Mouse (Mus musculus): ENCODE measurements at regions not wholly inside any gene's neighbourhood (a gene's known extent, or its start where the extent isn't known, plus 50 kb on each side); places are given as distances from the start of the nearest gene placed in this dataset.
"Not testable (repeated sequence)": the region's sequence is repeated elsewhere in the genome, so short reads cannot be mapped to it uniquely, and the experiment has no call there.

- not testable (repeated sequence) for H3K4me1 ChIP-seq (replicated peaks); DNase-seq (ENCODE audit: low spot score); H3K9me3 ChIP-seq; H3K27ac ChIP-seq; H3K36me3 ChIP-seq; H3K27me3 ChIP-seq (ENCODE audit: insufficient read depth, poor library complexity, severe bottlenecking); H3K4me3 ChIP-seq
These were observed 280.2 kb upstream of the B3galt2 start for GRCm38 (mm10) chr1:143360256-143360655.

- no peak overlapping the region for H3K4me3 ChIP-seq
- 85% methylated on average over 4 of the region's 4 CpGs for WGBS
- no peaks in the 10 kb centered on the region for H3K9me3 ChIP-seq
- DNase-seq (ENCODE audit: low spot score): no peak
- H3K27me3 ChIP-seq (ENCODE audit: insufficient read depth, poor library complexity, severe bottlenecking): no peaks in the 10 kb centered on the region
- no peaks in the 10 kb centered on the region for H3K4me1 ChIP-seq (replicated peaks)
- H3K27ac ChIP-seq: no peak overlapping the region
- no peaks in the 10 kb centered on the region for H3K36me3 ChIP-seq
These were observed 248.6 kb upstream of the B3galt2 start for GRCm38 (mm10) chr1:143391851-143392250.

Data from hindbrain, embryonic 10.5 days (tissue).